Mouse (Mus musculus) embryonic facial prominence, embryonic 10.5 days (tissue): Measurements from ENCODE around the gene Krt80. TPM values are rescaled to one million over a fixed set of nuclear protein-coding genes. Genes with fewer than 3 reads are reported as not detected.

Experiments used
- DNase-seq: peaks from one replicate; pipeline ENCODE4 v3.0.0-alpha.2; 2017; ENCODE audit warnings: low spot score
- H3K27ac ChIP-seq: fragments of 300-500 bp; sonication (generic); replicated peaks from 2 replicates; pipeline ENCODE4 v1.5.1; 2016; ENCODE audit warnings: mild to moderate bottlenecking
- H3K27me3 ChIP-seq: fragments of 300-500 bp; sonication (generic); replicated peaks from 2 replicates; pipeline ENCODE4 v1.6.1; 2016; ENCODE audit warnings: low read depth, mild to moderate bottlenecking; ENCODE audit not compliant: poor library complexity, severe bottlenecking
- H3K36me3 ChIP-seq: fragments of 300-500 bp; sonication (generic); replicated peaks from 2 replicates; pipeline ENCODE4 v1.6.1; 2016; ENCODE audit warnings: mild to moderate bottlenecking, moderate library complexity
- H3K4me1 ChIP-seq: fragments of 300-500 bp; sonication (generic); 2 replicates; pipeline ENCODE4 v1.6.1; 2016
- H3K4me3 ChIP-seq: fragments of 300-500 bp; sonication (generic); 2 replicates; pipeline ENCODE4 v1.5.1; 2016; ENCODE audit warnings: mild to moderate bottlenecking, moderate library complexity
- H3K9me3 ChIP-seq: fragments of 300-500 bp; sonication (generic); 2 replicates; pipeline ENCODE4 v1.6.1; 2016; ENCODE audit warnings: mild to moderate bottlenecking
- WGBS: fragments of 180-500 bp; shearing (Covaris S2); methylation state at CpG from one replicate; pipeline ENCODE4 v1.1.7; 2016; 5-methylcytosine and 5-hydroxymethylcytosine counted together
- microRNA counts: library from miRNA; unstranded; fragments of <30 nt; microRNA quantifications from one replicate; lab custom pipeline; 2017
- microRNA-seq: library from miRNA; unstranded; fragments of <30 nt; microRNA quantifications from one replicate; pipeline ENCODE4, GENCODE M21; 2017
- polyA plus RNA-seq: library from polyadenylated mRNA; unstranded; fragments of >200 nt; fragmentation: Nextera tagmentation; extraction: Ambion mirVana; gene quantifications from 2 replicates; pipeline ENCODE4 v1.2.1, GENCODE M21; 2016

The Krt80 gene
- polyA plus RNA-seq, 1 experiment from 2014 or later: 0.16 TPM

- no peak for DNase-seq
- Histone ChIP-seq H3K27ac (peak overlapping the region; percentile 32; the same call in 1 of the 2 replicates), H3K36me3 (no peaks in the 10 kb centered on the region), H3K4me1 (peaks cover 19% of the 10 kb centered on the region), H3K9me3 (no peaks in the 10 kb centered on the region), H3K4me3 (no peak overlapping the region), H3K27me3 (no peaks in the 10 kb centered on the region)
- 57% methylated on average over 13 of the region's 13 CpGs for WGBS
Observed at GRCm38 (mm10) chr15:101308440-101309348, 61.3 kb downstream of the Krt80 start.

DNA sequence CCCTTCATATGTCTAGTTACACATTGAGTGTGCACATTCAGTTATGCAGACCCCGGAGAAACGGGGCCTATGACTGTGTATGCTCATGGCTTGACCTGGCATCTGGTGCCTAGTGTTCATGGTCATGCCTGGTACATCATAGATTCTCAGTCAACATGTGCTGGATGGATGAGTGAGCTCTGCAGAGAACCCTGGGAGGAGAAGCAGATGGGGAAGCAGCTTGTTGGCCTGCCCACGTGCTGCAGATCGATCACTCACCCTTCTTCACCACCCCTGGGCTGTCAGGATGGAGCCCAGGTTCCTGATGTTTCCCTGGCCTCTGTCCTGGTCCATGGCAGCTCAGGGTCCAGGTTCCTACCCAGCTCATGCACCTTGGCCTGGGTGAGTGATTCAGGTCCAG, 63.5 kb downstream of the Krt80 start:
- Histone ChIP-seq H3K27me3 (no peaks in the 10 kb centered on the region), H3K4me1 (peaks cover 19% of the 10 kb centered on the region), H3K27ac (no peak overlapping the region), H3K4me3 (no peak overlapping the region), H3K36me3 (no peaks in the 10 kb centered on the region), H3K9me3 (0 out of 2 replicates have a peak, but pooled peaks cover 2% of the 10 kb centered on the region)
- DNase-seq: no peak
- 88% methylated on average over 4 of the region's 4 CpGs for WGBS

DNA sequence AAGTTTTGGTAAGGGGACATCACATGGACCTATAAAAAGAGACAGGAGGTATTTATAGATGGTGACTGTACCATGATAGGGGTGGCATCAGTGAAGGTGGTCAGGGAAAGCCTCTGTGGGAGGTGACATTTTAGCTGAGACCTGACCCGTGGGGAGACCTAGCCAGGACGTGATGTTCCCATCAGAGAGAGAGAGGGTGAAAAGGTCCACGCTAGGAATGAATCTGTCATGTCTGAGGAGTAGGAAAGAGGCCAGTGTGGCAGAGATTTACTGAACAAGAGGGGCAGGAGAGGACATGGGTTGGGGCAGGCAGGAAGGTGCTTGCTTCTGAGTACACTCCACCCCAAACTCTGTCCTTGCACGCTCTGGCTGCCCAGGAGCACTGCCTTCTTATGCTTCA, 66.1 kb downstream of the Krt80 start:
- Histone ChIP-seq H3K27me3 (no peaks in the 10 kb centered on the region), H3K9me3 (0 out of 2 replicates have a peak, but pooled peaks cover 2% of the 10 kb centered on the region), H3K4me1 (peaks cover 7% of the 10 kb centered on the region), H3K4me3 (no peak overlapping the region), H3K36me3 (no peaks in the 10 kb centered on the region), H3K27ac (no peak overlapping the region)
- 90% methylated on average over 4 of the region's 4 CpGs for WGBS
- no peak for DNase-seq

DNA sequence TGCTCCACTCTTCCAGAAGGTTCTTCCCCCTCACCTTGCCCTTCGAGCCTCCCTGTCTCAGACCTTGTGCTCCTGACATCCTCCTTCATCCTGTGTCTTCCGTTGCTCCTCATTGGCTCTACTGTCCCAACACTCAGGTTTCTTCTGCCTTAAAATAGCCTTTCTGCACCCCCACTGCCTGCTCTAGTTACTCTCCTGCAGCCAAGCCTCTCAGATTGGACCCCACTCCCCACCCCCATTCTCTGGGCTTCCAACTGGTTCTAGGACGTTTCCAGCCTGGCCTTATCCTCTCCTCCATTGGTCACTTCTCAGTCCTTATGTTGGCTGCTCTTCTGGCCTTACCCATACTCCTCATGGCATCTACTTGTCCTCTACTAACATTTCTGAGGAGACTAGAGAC, 67.8 kb downstream of the Krt80 start:
- Histone ChIP-seq H3K27ac (no peak overlapping the region), H3K9me3 (0 out of 2 replicates have a peak, but pooled peaks cover 2% of the 10 kb centered on the region), H3K4me3 (no peak overlapping the region), H3K36me3 (no peaks in the 10 kb centered on the region), H3K27me3 (no peaks in the 10 kb centered on the region), H3K4me1 (peaks cover 10% of the 10 kb centered on the region)
- DNase-seq: no peak
- 77% methylated on average over 3 of the region's 3 CpGs for WGBS

DNA sequence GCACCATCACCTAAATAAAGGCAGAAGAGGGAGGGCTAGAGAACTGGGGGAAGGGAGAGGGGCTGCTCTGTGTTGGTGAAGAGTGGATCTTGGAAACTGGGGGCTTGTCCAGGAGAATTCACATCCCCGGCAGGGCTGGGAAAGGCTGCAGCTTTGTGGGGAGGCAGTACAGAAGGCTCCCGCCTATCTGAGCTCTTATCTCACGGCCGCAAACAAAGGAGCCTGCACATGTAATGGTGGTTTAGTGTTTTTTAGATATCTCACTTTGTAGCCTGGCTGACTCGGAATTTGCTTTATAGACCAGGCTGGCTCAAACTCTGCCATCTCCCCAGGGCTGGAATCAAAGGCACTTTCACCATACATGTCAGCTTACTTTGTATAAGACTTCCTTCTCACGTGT, 69.8 kb downstream of the Krt80 start:
- H3K4me1 ChIP-seq: peaks cover 13% of the 10 kb centered on the region
- H3K27me3 ChIP-seq: no peaks in the 10 kb centered on the region
- H3K4me3 ChIP-seq: no peak overlapping the region
- H3K36me3 ChIP-seq: no peaks in the 10 kb centered on the region
- 0 out of 2 replicates have a peak, but pooled peaks cover 2% of the 10 kb centered on the region for H3K9me3 ChIP-seq
- H3K27ac ChIP-seq: 0 out of 2 replicates have a peak overlapping the region, but pooled peaks have one; percentile 19
- no peak for DNase-seq
- WGBS: 71% methylated on average over 6 of the region's 6 CpGs

GRCm38 (mm10) chr15:101299480-101299960, 70.4 kb downstream of the Krt80 start:
- no peaks in the 10 kb centered on the region for H3K36me3 ChIP-seq
- H3K27me3 ChIP-seq: no peaks in the 10 kb centered on the region
- 0 out of 2 replicates have a peak overlapping the region, but pooled peaks have one; percentile 19 for H3K27ac ChIP-seq
- peaks cover 16% of the 10 kb centered on the region for H3K4me1 ChIP-seq
- WGBS: 82% methylated on average over 14 of the region's 14 CpGs
- no peak overlapping the region for H3K4me3 ChIP-seq
- H3K9me3 ChIP-seq: 0 out of 2 replicates have a peak, but pooled peaks cover 2% of the 10 kb centered on the region
- no peak for DNase-seq

GRCm38 (mm10) chr15:101298550-101298949, 71.4 kb downstream of the Krt80 start:
- H3K27ac ChIP-seq: peak overlapping the region; percentile 76
- 11% methylated on average over 7 of the region's 7 CpGs for WGBS
- 0 out of 2 replicates have a peak, but pooled peaks cover 2% of the 10 kb centered on the region for H3K9me3 ChIP-seq
- no peaks in the 10 kb centered on the region for H3K27me3 ChIP-seq
- DNase-seq: peak; percentile 67
- H3K36me3 ChIP-seq: no peaks in the 10 kb centered on the region
- H3K4me3 ChIP-seq: peak overlapping the region; percentile 47
- H3K4me1 ChIP-seq: peaks cover 26% of the 10 kb centered on the region

GRCm38 (mm10) chr15:101297988-101298387, 72.0 kb downstream of the Krt80 start:
- H3K27ac ChIP-seq: peak overlapping the region; percentile 76; the same call in 1 of the 2 replicates
- peaks cover 2% of the 10 kb centered on the region; the same call in 1 of the 2 replicates for H3K36me3 ChIP-seq
- H3K27me3 ChIP-seq: no peaks in the 10 kb centered on the region
- DNase-seq: no peak
- WGBS: 24% methylated on average over 7 of the region's 7 CpGs
- peaks cover 32% of the 10 kb centered on the region for H3K4me1 ChIP-seq
- peak overlapping the region; percentile 47 for H3K4me3 ChIP-seq
- no peaks in the 10 kb centered on the region for H3K9me3 ChIP-seq

MicroRNAs within 50 kb of the gene (microRNA counts, 519-probe panel; counts per million panel counts)
- 188 counts per million, percentile 57 among the panel's probes with 10 or more counts for microRNA mmu-miR-1941-3p (lab: Ali Mortazavi, UCI)
- 188 counts per million, percentile 57 among the panel's probes with 10 or more counts for microRNA mmu-miR-1941-5p (lab: Ali Mortazavi, UCI)

Small RNA genes lying within 50 kb of the gene (microRNA-seq; reads per million reads assigned to microRNA genes)
- gene Mir1941: not detected

Other genes starting within 250 kb of the Krt80 start
- 10.3 and 10.6 TPM in 2 replicates for gene Acvrl1, start 241.6 kb downstream of the Krt80 start, polyA plus RNA-seq
- 5.5 and 6.2 TPM in 2 replicates for gene Acvr1b, start 196.1 kb downstream of the Krt80 start, polyA plus RNA-seq
- gene Grasp, start 146.0 kb downstream of the Krt80 start, polyA plus RNA-seq: 5.3 and 6.7 TPM in 2 replicates
- 4.7 and 5.3 TPM in 2 replicates for gene Nr4a1, start 115.9 kb downstream of the Krt80 start, polyA plus RNA-seq
- gene Atg101, start 85.9 kb downstream of the Krt80 start, polyA plus RNA-seq: 86.5 and 91.5 TPM in 2 replicates
- 0.59 and 0.71 TPM in 2 replicates for gene 6030408B16Rik, start 77.0 kb downstream of the Krt80 start, polyA plus RNA-seq
- gene Krt7, start 40.9 kb upstream of the Krt80 start, polyA plus RNA-seq: 16.2 and 17.4 TPM in 2 replicates
- 0.12 TPM in 1 of 2 replicates, not detected in the other for gene Krt87, start 68.6 kb upstream of the Krt80 start, polyA plus RNA-seq
- not detected in 2 replicates for gene Krt88, start 77.6 kb upstream of the Krt80 start, polyA plus RNA-seq
- gene Krt81, start 93.6 kb upstream of the Krt80 start, polyA plus RNA-seq: not detected in 2 replicates
- not detected in 2 replicates for gene Krt86, start 103.3 kb upstream of the Krt80 start, polyA plus RNA-seq
- gene Krt83, start 121.3 kb upstream of the Krt80 start, polyA plus RNA-seq: not detected in 2 replicates
- not detected in 2 replicates for gene Gm49425, start 147.1 kb upstream of the Krt80 start, polyA plus RNA-seq
- gene Krt84, start 162.7 kb upstream of the Krt80 start, polyA plus RNA-seq: not detected in 2 replicates
- not detected in 2 replicates for gene Krt82, start 180.5 kb upstream of the Krt80 start, polyA plus RNA-seq
- 0.24 and 0.50 TPM in 2 replicates for gene Krt90, start 192.8 kb upstream of the Krt80 start, polyA plus RNA-seq
- gene Krt75, start 203.7 kb upstream of the Krt80 start, polyA plus RNA-seq: 0.09 TPM in 2 replicates